Mouse (Mus musculus) stomach, postnatal 0 days (tissue): ENCODE data around the gene Jph3. TPM values are rescaled to one million over a fixed set of nuclear protein-coding genes. Genes with fewer than 3 reads are reported as not detected.

ENCODE experiments used
- ATAC-seq: fragments of 200-750 bp; cut with Nextera tagmentation; 2 replicates; pipeline ENCODE4 v1.8.0; 2017; ENCODE audit not compliant: low FRiP score, low TSS enrichment
- DNase-seq: peaks from one replicate; pipeline ENCODE4 v3.0.0-alpha.2; 2016; ENCODE audit warnings: low spot score
- H3K27ac ChIP-seq: fragments of 300-500 bp; sonication (generic); replicated peaks from 2 replicates; pipeline ENCODE4 v1.5.1; 2014; ENCODE audit warnings: mild to moderate bottlenecking, control low read depth
- H3K27me3 ChIP-seq: fragments of 300-500 bp; sonication (generic); 2 replicates; pipeline ENCODE4 v1.6.1; 2014; ENCODE audit warnings: low read length; ENCODE audit not compliant: control insufficient read depth, insufficient read depth
- H3K36me3 ChIP-seq: fragments of 300-500 bp; sonication (generic); 2 replicates; pipeline ENCODE4 v1.6.1; 2014; ENCODE audit warnings: low read length, mixed read lengths; ENCODE audit not compliant: control insufficient read depth, insufficient read depth
- H3K4me1 ChIP-seq: fragments of 300-500 bp; sonication (generic); replicated peaks from 2 replicates; pipeline ENCODE4 v1.6.1; 2014; ENCODE audit warnings: antibody characterized with exemption; ENCODE audit not compliant: control insufficient read depth, insufficient read depth
- H3K4me2 ChIP-seq: fragments of 300-500 bp; sonication (generic); replicated peaks from 2 replicates; pipeline ENCODE4 v1.6.1; 2014; ENCODE audit warnings: low read depth, mild to moderate bottlenecking, control low read depth, moderate library complexity
- H3K4me3 ChIP-seq: fragments of 300-500 bp; sonication (generic); 2 replicates; pipeline ENCODE4 v1.5.1; 2014; ENCODE audit warnings: low read depth, low read length, control low read depth
- H3K9ac ChIP-seq: fragments of 300-500 bp; sonication (generic); 2 replicates; pipeline ENCODE4 v1.6.1; 2014; ENCODE audit warnings: mild to moderate bottlenecking, low read length, control low read depth, mixed read lengths
- H3K9me3 ChIP-seq: fragments of 300-500 bp; sonication (generic); 2 replicates; pipeline ENCODE4 v1.6.1; 2016; ENCODE audit warnings: low read length; ENCODE audit not compliant: control insufficient read depth
- CTCF ChIP-seq: IDR thresholded peaks from 2 replicates; pipeline ENCODE4 v1.5.1; 2016; ENCODE audit warnings: antibody characterized with exemption, low read depth, mild to moderate bottlenecking, moderate library complexity
- EP300 ChIP-seq: optimal IDR thresholded peaks from 2 replicates; pipeline ENCODE3; 2016; ENCODE audit warnings: antibody characterized with exemption
- WGBS: fragments of 180-500 bp; shearing (Covaris S2); extraction: QIAGEN DNeasy Blood & Tissue Kit; methylation state at CpG from one replicate; pipeline ENCODE4 v1.1.7; 2014; 5-methylcytosine and 5-hydroxymethylcytosine counted together
- polyA plus RNA-seq: library from polyadenylated mRNA; unstranded; fragments of >200 nt; fragmentation: Nextera tagmentation; extraction: Ambion mirVana; gene quantifications from 2 replicates; pipeline ENCODE4 v1.2.1, GENCODE M21; 2015

Jph3 gene
- polyA plus RNA-seq, 1 experiment from 2014 or later = 1.7 TPM

GRCm38 (mm10) chr8:121761480-121761879 is 32.1 kb downstream of the Jph3 start:
- ATAC-seq = no peak
- Histone ChIP-seq H3K9me3 (no peaks in the 10 kb centered on the region), H3K4me3 (no peak overlapping the region), H3K4me2 (no peak overlapping the region), H3K9ac (no peak overlapping the region), H3K36me3 (no peaks in the 10 kb centered on the region), H3K27ac (no peak overlapping the region), H3K27me3 (no peaks in the 10 kb centered on the region), H3K4me1 (no peaks in the 10 kb centered on the region)
- TF ChIP-seq CTCF (no peak), EP300 (no peak)
- WGBS = 25% methylated on average over 10 of the region's 10 CpGs
- peak; percentile 65 for DNase-seq

GRCm38 (mm10) chr8:121762999-121763699 is 33.7 kb downstream of the Jph3 start:
- Histone ChIP-seq H3K27me3 (no peaks in the 10 kb centered on the region), H3K4me3 (no peak overlapping the region), H3K9me3 (no peaks in the 10 kb centered on the region), H3K27ac (no peak overlapping the region), H3K9ac (no peak overlapping the region), H3K36me3 (no peaks in the 10 kb centered on the region), H3K4me2 (no peak overlapping the region), H3K4me1 (no peaks in the 10 kb centered on the region)
- no peak for TF ChIP-seq CTCF
- TF ChIP-seq EP300 = no peak
- DNase-seq (no peak), ATAC-seq (no peak)
- WGBS = 46% methylated on average over 7 of the region's 7 CpGs

GRCm38 (mm10) chr8:121763700-121764013 is 34.2 kb downstream of the Jph3 start:
- Histone ChIP-seq H3K4me1 (no peaks in the 10 kb centered on the region), H3K27ac (no peak overlapping the region), H3K9ac (no peak overlapping the region), H3K4me2 (no peak overlapping the region), H3K36me3 (no peaks in the 10 kb centered on the region), H3K27me3 (no peaks in the 10 kb centered on the region), H3K4me3 (no peak overlapping the region), H3K9me3 (no peaks in the 10 kb centered on the region)
- no peak for TF ChIP-seq CTCF
- no peak for TF ChIP-seq EP300
- WGBS = 67% methylated on average over 9 of the region's 9 CpGs
- ATAC-seq (no peak), DNase-seq (no peak)

- H3K27me3 ChIP-seq = no peaks in the 10 kb centered on the region
- no peaks in the 10 kb centered on the region for H3K4me1 ChIP-seq
- no peak overlapping the region for H3K4me2 ChIP-seq
- no peaks in the 10 kb centered on the region for H3K36me3 ChIP-seq
- H3K4me3 ChIP-seq = no peak overlapping the region
- no peak for TF ChIP-seq EP300
- no peak for ATAC-seq
- no peaks in the 10 kb centered on the region for H3K9me3 ChIP-seq
- 75% methylated on average over 7 of the region's 7 CpGs for WGBS
- H3K9ac ChIP-seq = no peak overlapping the region
- H3K27ac ChIP-seq = no peak overlapping the region
- no peak for DNase-seq
These were observed 36.2 kb downstream of the Jph3 start for GRCm38 (mm10) chr8:121765594-121766138.

GRCm38 (mm10) chr8:121769095-121769494 is 39.7 kb downstream of the Jph3 start:
- Histone ChIP-seq H3K4me3 (no peak overlapping the region), H3K27ac (no peak overlapping the region), H3K9me3 (no peaks in the 10 kb centered on the region), H3K9ac (no peak overlapping the region), H3K27me3 (no peaks in the 10 kb centered on the region), H3K4me2 (no peak overlapping the region), H3K36me3 (no peaks in the 10 kb centered on the region), H3K4me1 (no peaks in the 10 kb centered on the region)
- no peak for DNase-seq
- TF ChIP-seq EP300 (no peak), CTCF (no peak)
- 46% methylated on average over 3 of the region's 3 CpGs for WGBS
- ATAC-seq = no peak

GRCm38 (mm10) chr8:121769621-121770020 is 40.2 kb downstream of the Jph3 start:
- DNase-seq = no peak
- TF ChIP-seq EP300 (no peak), CTCF (no peak)
- WGBS = 84% methylated on average over 2 of the region's 2 CpGs

More at GRCm38 (mm10) chr8:121769621-121770020, 40.2 kb downstream of the Jph3 start:
- Histone ChIP-seq H3K4me1 (no peaks in the 10 kb centered on the region), H3K4me2 (no peak overlapping the region), H3K36me3 (no peaks in the 10 kb centered on the region), H3K4me3 (no peak overlapping the region), H3K27ac (no peak overlapping the region), H3K9ac (no peak overlapping the region), H3K27me3 (no peaks in the 10 kb centered on the region), H3K9me3 (no peaks in the 10 kb centered on the region)
- no peak for ATAC-seq
